Mouse (Mus musculus): ENCODE data around the gene Sap18.
"Not testable (repeated sequence)": the region's sequence is repeated elsewhere in the genome, so short reads cannot be mapped to it uniquely, and the experiment has no call there.

The Sap18 gene

GRCm38 (mm10) chr14:57797991-57798931, at the start of gene Sap18:
Gene Sap18, plus strand, starts transcription at chr14:57798180.
- DNase-seq (ENCODE audit: low spot score in 2 of 2): peak; percentile 99

- DNase-seq (ENCODE audit: low spot score in 2 of 2): no peak
Measured at GRCm38 (mm10) chr14:57749501-57749900, 48.5 kb upstream of the Sap18 start.

DNA sequence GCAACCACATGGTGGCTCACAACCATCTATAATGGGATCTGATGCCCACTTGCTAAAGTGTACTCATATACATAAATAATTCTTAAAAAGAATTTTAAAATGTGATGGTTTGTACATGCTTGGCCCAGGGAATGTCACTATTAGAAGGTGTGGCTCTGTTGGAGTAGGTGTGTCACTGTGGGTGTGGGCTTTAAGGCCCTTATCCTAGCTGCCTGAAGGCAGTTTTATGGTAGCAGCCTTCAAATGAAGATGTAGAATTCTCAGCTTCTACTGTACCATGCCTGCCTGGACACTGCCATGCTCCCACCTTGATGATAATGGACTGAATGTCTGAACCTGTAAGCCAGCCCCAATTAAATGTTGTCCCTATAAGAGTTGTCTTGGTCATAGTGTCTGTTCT, 47.0 kb upstream of the Sap18 start:
- DNase-seq (ENCODE audit: low spot score in 2 of 2): not testable (repeated sequence)

GRCm38 (mm10) chr14:57753351-57753992, 44.5 kb upstream of the Sap18 start:
- no peak for DNase-seq (ENCODE audit: low spot score in 2 of 2)

DNA sequence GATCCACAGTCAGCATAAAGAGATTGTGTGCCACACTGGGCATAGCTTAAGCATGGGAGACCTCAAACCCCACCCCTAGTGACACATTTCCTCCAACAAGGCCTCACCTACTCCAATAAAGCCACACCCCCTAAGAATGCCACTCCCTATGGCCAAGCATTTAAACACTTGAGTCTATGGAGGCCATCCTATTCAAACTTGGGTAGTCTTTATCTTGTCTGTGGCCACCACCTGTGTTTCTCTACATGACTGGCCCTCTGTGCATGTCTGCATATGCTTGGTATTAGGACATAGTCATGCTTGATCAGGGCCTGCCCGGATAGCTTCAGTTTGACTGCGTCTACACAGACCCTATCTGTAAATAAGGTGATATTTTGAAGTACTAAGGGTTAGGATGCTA, 42.3 kb upstream of the Sap18 start:
- no peak for DNase-seq (ENCODE audit: low spot score in 2 of 2)

DNA sequence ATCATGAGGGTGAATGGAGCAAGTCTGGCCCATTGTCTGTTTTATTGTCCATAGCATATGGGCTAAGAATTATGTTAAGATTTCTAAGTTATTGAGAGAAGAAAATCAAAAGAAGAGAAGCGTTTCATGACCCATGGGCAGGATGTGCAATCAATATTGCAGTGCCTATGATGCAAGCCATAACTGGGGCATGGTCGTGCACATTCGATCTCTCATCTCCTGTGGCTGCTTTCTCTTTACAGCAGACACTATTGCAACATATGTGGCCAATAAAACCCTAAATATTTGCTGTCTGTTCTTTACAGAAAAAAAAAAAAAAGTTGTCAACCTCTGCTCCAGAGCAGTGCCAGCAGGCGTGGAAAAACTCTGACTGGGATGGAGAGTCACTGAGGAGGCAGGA, 41.9 kb upstream of the Sap18 start:
- DNase-seq (ENCODE audit: low spot score in 2 of 2): no peak

- DNase-seq (ENCODE audit: low spot score in 2 of 2): no peak
Measured at GRCm38 (mm10) chr14:57758237-57758636, 39.7 kb upstream of the Sap18 start, which contains the start of gene Lats2. Gene Lats2, minus strand, starts transcription at chr14:57758388.

DNA sequence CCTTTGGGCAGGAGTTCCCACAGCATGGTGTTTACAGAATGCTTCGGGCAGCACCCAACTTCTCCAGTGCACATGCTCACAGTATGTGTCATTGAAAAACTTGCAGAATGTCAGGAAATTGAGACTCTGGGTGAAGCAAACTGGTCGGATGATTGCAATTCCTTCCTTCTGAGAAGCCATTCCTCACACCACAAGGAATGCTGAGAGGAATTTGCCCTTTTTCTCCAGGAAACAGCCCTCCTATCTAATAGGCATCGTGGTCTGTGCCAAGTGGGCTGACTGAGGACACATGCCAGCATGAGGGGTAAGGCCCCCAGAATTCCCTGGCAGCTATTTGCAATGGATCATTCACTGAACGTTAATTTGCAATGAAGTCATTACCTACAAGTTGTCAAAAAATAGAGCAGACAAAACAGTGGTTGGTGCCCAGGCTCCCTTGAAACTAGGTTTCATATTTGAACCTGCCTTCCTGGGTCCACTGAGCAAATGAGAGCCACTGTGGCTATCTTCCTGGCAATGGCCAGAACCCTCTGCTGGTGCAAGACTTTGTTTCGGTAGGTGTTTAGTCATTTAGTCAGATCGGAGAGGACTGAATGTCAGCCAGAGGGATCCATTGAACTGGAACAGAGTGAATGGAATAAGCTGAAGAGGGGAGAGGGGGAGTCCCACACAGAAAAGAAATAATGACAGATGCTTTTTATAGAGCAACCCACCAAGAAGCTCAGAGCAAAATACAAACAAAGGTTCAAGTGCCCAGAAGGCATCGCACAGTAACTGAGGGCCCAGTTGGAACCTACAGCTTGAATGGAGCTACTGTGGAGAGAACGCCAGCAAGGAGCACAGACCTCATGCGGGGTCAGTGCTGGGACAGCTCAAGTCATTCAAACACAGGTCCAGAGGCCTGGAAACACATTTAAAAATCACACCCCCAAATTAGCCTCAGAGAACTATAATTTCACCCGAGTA, 37.2 kb upstream of the Sap18 start:
- no peak for DNase-seq (ENCODE audit: low spot score in 2 of 2)

DNA sequence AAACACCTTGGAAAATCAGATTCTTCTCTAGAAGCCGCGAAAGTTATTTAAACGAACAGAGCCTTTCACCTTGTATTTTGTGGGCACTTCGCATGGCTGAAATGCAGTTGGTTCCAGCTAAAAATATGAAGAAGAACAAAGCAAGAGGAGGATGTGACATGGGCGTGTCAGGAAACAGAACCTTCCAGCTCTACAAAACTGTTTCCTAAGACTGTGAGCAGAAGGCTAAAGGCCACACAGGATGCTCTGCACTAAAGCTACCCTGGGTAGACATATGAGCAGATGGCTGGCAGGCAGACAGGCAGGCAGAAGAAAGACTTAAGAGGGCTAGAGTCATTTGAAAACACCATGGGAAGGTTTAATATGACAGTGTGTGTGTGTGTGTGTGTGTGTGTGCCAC, 28.9 kb upstream of the Sap18 start:
- no peak for DNase-seq (ENCODE audit: low spot score in 2 of 2)

DNA sequence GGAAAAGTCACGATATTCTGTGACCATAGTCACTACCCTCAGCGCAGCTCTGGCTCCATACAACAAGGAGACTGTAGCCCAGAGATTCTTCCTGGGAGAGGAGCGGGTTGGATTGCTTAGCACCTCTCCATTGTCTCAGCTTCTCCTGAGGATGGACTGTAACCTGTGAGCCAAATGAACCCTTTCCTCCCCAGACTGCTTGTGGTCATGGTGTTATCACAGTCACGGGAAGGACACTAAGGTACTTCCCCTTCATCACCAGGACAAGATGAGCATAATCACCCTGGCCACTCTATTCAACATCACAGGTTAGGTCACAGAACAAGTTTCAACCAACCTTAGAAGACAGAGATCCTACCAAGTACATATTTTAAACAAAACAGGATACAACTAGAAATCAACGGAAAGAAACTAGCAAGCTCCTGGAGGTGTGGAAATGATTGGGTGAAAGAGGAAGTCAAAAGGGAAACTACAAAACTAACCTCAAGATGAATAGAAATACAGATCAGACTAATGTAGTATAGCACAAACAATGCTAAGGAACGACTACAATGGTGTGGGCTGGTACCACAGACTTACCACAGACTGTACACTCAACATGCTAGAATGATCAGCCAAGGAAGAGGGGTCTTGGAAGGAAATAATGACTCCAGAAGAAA, 25.7 kb upstream of the Sap18 start:
- DNase-seq (ENCODE audit: low spot score in 2 of 2): no peak

DNA sequence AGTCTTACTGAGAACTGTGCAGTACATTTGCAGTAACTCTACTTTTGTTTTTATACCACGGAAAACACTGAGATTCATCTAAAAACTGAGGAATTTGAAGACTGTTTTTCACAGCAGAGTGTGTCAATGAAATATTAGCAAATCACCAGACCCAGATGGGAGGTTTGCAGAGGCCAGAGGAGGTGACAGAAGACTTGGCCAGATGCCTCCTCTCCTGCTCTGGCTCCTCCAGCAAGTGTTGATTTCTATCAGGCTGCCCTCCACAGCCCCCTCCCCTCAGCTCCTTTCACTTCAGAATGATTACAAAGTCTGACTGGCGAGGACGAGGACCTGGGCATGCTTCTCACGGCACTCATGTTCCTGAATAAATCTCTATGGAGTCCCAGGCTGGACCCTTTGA, 10.6 kb upstream of the Sap18 start:
- DNase-seq (ENCODE audit: low spot score in 2 of 2): no peak

GRCm38 (mm10) chr14:57789311-57789710, 8.7 kb upstream of the Sap18 start:
- no peak for DNase-seq (ENCODE audit: low spot score in 2 of 2)

DNA sequence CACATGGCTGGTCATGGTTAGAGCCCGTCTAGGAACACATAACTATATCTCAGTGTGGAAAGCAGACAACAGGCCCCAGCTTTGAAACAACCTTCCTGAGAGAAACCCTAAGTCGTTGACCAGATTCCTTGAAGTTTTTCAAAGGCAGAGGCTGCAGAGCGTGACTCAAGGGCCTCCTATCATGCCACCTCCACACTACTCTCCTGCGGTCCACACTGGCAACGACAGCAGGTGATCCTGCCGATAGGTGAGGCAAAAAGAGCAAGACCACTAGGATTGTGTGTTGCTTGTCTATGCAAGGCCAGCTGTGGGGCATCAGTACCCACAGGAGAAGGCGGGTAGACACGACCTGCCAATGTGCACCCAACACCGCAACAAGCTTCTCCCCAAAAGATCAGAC, 8.2 kb upstream of the Sap18 start:
- no peak for DNase-seq (ENCODE audit: low spot score in 2 of 2)

GRCm38 (mm10) chr14:57791171-57791570, 6.8 kb upstream of the Sap18 start:
- DNase-seq (ENCODE audit: low spot score in 2 of 2): no peak

GRCm38 (mm10) chr14:57797551-57797950, 429 bp upstream of the Sap18 start:
- no peak for DNase-seq (ENCODE audit: low spot score in 2 of 2)

DNA sequence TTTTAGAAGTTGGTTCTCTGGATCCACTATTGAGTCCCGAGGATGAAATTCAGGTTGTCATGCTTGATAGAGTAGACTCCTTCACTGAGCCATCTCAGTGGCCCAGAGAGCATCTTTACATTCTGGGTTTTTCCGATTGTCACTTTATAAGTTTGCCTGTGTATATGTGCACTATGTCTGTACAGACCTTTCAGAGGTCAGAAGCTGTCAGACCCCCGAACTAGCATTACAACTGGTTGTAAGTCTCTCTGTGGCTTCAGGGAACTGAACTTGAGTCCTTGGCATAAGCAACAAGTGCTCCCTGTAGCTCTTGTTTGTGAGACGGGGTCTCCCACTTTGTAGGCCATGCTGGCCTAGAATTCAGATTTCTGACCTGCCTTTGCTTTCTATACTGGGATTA, 5.8 kb downstream of the Sap18 start:
- DNase-seq (ENCODE audit: low spot score in 2 of 2): no peak

DNA sequence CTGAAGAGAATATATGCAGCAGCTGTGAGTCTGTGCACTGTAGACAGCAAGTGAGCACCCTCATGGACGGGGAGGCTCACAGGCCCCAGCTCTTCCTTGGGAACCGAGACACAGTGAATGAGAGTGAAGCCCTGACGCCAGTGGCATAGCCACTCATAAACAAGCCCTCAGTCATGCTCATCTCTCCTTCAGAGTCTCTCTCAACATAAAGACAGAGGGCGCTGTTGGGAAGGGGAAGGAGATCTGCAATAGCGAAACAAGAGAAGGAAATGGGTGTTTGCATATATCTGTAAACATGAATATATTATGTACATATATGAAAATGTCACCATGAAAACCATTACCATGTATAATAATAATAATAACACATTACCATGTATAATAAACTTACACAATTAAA, 10.6 kb downstream of the Sap18 start:
- DNase-seq (ENCODE audit: low spot score in 2 of 2): no peak

- DNase-seq (ENCODE audit: low spot score in 2 of 2): no peak
Measured at GRCm38 (mm10) chr14:57810886-57811285, 12.9 kb downstream of the Sap18 start.

GRCm38 (mm10) chr14:57811844-57812243, 13.9 kb downstream of the Sap18 start:
- no peak for DNase-seq (ENCODE audit: low spot score in 2 of 2)

- no peak for DNase-seq (ENCODE audit: low spot score in 2 of 2)
Measured at GRCm38 (mm10) chr14:57820839-57821238, 22.9 kb downstream of the Sap18 start.
